Mouse (Mus musculus) layer of hippocampus, postnatal 36 days (tissue): ENCODE data around the gene Slco4c1. TPM values are rescaled to one million over a fixed set of nuclear protein-coding genes. Genes with fewer than 3 reads are reported as not detected.

Source experiments
- DNase-seq, 2 experiments: peaks; one replicate each; pipeline ENCODE4 v3.0.0; 2022
- total RNA-seq, 2 experiments: library from RNA; stranded (reverse); gene quantifications; 2 replicates each; pipeline ENCODE4 v1.2.3; 2021

The Slco4c1 gene
- total RNA-seq: 1 to 10 TPM; 2.0 to 2.1 TPM

- DNase-seq: peak; percentile 31 to 32
Measured at GRCm38 (mm10) chr1:96871528-96872360, at the start of gene Slco4c1. Gene Slco4c1, minus strand, starts transcription at chr1:96872171.

- DNase-seq: no peak
Measured at GRCm38 (mm10) chr1:96917333-96917732, 45.4 kb upstream of the Slco4c1 start.

- DNase-seq: no peak
Measured at GRCm38 (mm10) chr1:96883788-96884187, 11.8 kb upstream of the Slco4c1 start.

GRCm38 (mm10) chr1:96878572-96878971 lies 6.6 kb upstream of the Slco4c1 start:
- DNase-seq: no peak

- no peak for DNase-seq
Measured at GRCm38 (mm10) chr1:96876076-96876475, 4.1 kb upstream of the Slco4c1 start.

- no peak for DNase-seq
Measured at GRCm38 (mm10) chr1:96874636-96875035, 2.7 kb upstream of the Slco4c1 start.

- DNase-seq: no peak
Measured at GRCm38 (mm10) chr1:96872361-96872693, 356 bp upstream of the Slco4c1 start.

- DNase-seq: no peak
Measured at GRCm38 (mm10) chr1:96870764-96871307, 1.1 kb downstream of the Slco4c1 start.

GRCm38 (mm10) chr1:96868722-96869121 lies 3.2 kb downstream of the Slco4c1 start:
- DNase-seq: no peak

- no peak for DNase-seq
Measured at GRCm38 (mm10) chr1:96866002-96866401, 6.0 kb downstream of the Slco4c1 start.

- no peak for DNase-seq
Measured at GRCm38 (mm10) chr1:96864120-96864519, 7.9 kb downstream of the Slco4c1 start.

- DNase-seq: no peak
Measured at GRCm38 (mm10) chr1:96859995-96860684, 11.8 kb downstream of the Slco4c1 start.

GRCm38 (mm10) chr1:96853541-96853940 lies 18.4 kb downstream of the Slco4c1 start:
- DNase-seq: no peak

- no peak for DNase-seq
Measured at GRCm38 (mm10) chr1:96849101-96849500, 22.9 kb downstream of the Slco4c1 start.

- DNase-seq: no peak
Measured at GRCm38 (mm10) chr1:96848606-96849005, 23.4 kb downstream of the Slco4c1 start.

- DNase-seq: peak in 1 of 2 experiments; percentile 16
Measured at GRCm38 (mm10) chr1:96846727-96847126, 25.2 kb downstream of the Slco4c1 start.

GRCm38 (mm10) chr1:96805287-96805727 lies 66.7 kb downstream of the Slco4c1 start:
- no peak for DNase-seq

- DNase-seq: no peak
Measured at GRCm38 (mm10) chr1:96801595-96801994, 70.4 kb downstream of the Slco4c1 start.

GRCm38 (mm10) chr1:96794690-96795089 lies 77.3 kb downstream of the Slco4c1 start:
- DNase-seq: no peak

- DNase-seq: no peak
Measured at GRCm38 (mm10) chr1:96794290-96794689, 77.7 kb downstream of the Slco4c1 start.

- DNase-seq: no peak
Measured at GRCm38 (mm10) chr1:96789268-96789667, 82.7 kb downstream of the Slco4c1 start.

- no peak for DNase-seq
Measured at GRCm38 (mm10) chr1:96774174-96774573, 97.8 kb downstream of the Slco4c1 start.

GRCm38 (mm10) chr1:96773712-96774111 lies 98.3 kb downstream of the Slco4c1 start:
- DNase-seq: no peak

- no peak for DNase-seq
Measured at GRCm38 (mm10) chr1:96770283-96770682, 101.7 kb downstream of the Slco4c1 start.
